Mouse (Mus musculus): ENCODE data around the gene Prr15l. TPM values are rescaled to one million over a fixed set of nuclear protein-coding genes. Genes with fewer than 3 reads are reported as not detected.

Gene Prr15l
- polyA plus RNA-seq, 1 experiment from 2014 or later, result 126 TPM

GRCm38 (mm10) chr11:96970341-96970740 is 42.4 kb downstream of the Prr15l start:
- WGBS, result 46% methylated on average over 3 of the region's 3 CpGs
- H3K27ac ChIP-seq (ENCODE audit: low read length), result peak overlapping the region; percentile 83
- H3K9me3 ChIP-seq (ENCODE audit: low read length), result no peaks in the 10 kb centered on the region
- H3K9ac ChIP-seq (replicated peaks; ENCODE audit: low read depth), result 0 out of 2 replicates have a peak overlapping the region, but pooled peaks have one; percentile 12
- no peaks in the 10 kb centered on the region for H3K36me3 ChIP-seq (ENCODE audit: insufficient read depth, low read length)
- no peak overlapping the region for H3K4me2 ChIP-seq (replicated peaks; ENCODE audit: low read depth, low read length)
- no peaks in the 10 kb centered on the region for H3K27me3 ChIP-seq (replicated peaks; ENCODE audit: insufficient read depth, low read length)
- no peak for DNase-seq (ENCODE audit: low spot score)
- no peak overlapping the region for H3K4me3 ChIP-seq (ENCODE audit: low read depth, low read length)
- H3K4me1 ChIP-seq (ENCODE audit: insufficient read depth, low read depth, low read length), result peaks cover 56% of the 10 kb centered on the region
- TF ChIP-seq EP300 (IDR thresholded peaks at IDR 0.05) (no peak), CTCF (IDR thresholded peaks at IDR 0.05) (no peak)
- ATAC-seq, result no peak

- no peak overlapping the region for H3K9ac ChIP-seq (replicated peaks; ENCODE audit: low read depth)
- TF ChIP-seq CTCF (IDR thresholded peaks at IDR 0.05), result no peak
- TF ChIP-seq EP300 (IDR thresholded peaks at IDR 0.05), result no peak
- H3K4me3 ChIP-seq (ENCODE audit: low read depth, low read length), result no peak overlapping the region
- no peaks in the 10 kb centered on the region for H3K36me3 ChIP-seq (ENCODE audit: insufficient read depth, low read length)
- no peak overlapping the region for H3K4me2 ChIP-seq (replicated peaks; ENCODE audit: low read depth, low read length)
- H3K27ac ChIP-seq (ENCODE audit: low read length), result no peak overlapping the region
- WGBS, result 71% methylated on average over 5 of the region's 5 CpGs
- H3K27me3 ChIP-seq (replicated peaks; ENCODE audit: insufficient read depth, low read length), result no peaks in the 10 kb centered on the region
- H3K9me3 ChIP-seq (ENCODE audit: low read length), result no peaks in the 10 kb centered on the region
- ATAC-seq, result no peak
- H3K4me1 ChIP-seq (ENCODE audit: insufficient read depth, low read depth, low read length), result peaks cover 56% of the 10 kb centered on the region
- DNase-seq (ENCODE audit: low spot score), result peak; percentile 47
Observed at GRCm38 (mm10) chr11:96972906-96973305, 45.0 kb downstream of the Prr15l start.

GRCm38 (mm10) chr11:96973426-96973964 is 45.6 kb downstream of the Prr15l start:
- TF ChIP-seq CTCF (IDR thresholded peaks at IDR 0.05) (no peak), EP300 (IDR thresholded peaks at IDR 0.05) (no peak)
- Histone ChIP-seq H3K4me1 (ENCODE audit: insufficient read depth, low read depth, low read length) (peaks cover 53% of the 10 kb centered on the region), H3K4me3 (ENCODE audit: low read depth, low read length) (no peak overlapping the region), H3K36me3 (ENCODE audit: insufficient read depth, low read length) (no peaks in the 10 kb centered on the region), H3K27ac (ENCODE audit: low read length) (peak overlapping the region; percentile 68; the same call in 1 of the 2 replicates), H3K9ac (replicated peaks; ENCODE audit: low read depth) (no peak overlapping the region), H3K9me3 (ENCODE audit: low read length) (no peaks in the 10 kb centered on the region), H3K4me2 (replicated peaks; ENCODE audit: low read depth, low read length) (no peak overlapping the region), H3K27me3 (replicated peaks; ENCODE audit: insufficient read depth, low read length) (no peaks in the 10 kb centered on the region)
- WGBS, result 81% methylated on average over 5 of the region's 5 CpGs
- ATAC-seq (no peak), DNase-seq (ENCODE audit: low spot score) (no peak)

- 34% methylated on average over 5 of the region's 5 CpGs for WGBS
- Histone ChIP-seq H3K4me1 (ENCODE audit: insufficient read depth, low read depth, low read length) (peaks cover 40% of the 10 kb centered on the region), H3K4me2 (replicated peaks; ENCODE audit: low read depth, low read length) (no peak overlapping the region), H3K9me3 (ENCODE audit: low read length) (no peaks in the 10 kb centered on the region), H3K27me3 (replicated peaks; ENCODE audit: insufficient read depth, low read length) (no peaks in the 10 kb centered on the region), H3K9ac (replicated peaks; ENCODE audit: low read depth) (no peak overlapping the region), H3K27ac (ENCODE audit: low read length) (peak overlapping the region; percentile 68; the same call in 1 of the 2 replicates), H3K36me3 (ENCODE audit: insufficient read depth, low read length) (no peaks in the 10 kb centered on the region), H3K4me3 (ENCODE audit: low read depth, low read length) (no peak overlapping the region)
- DNase-seq (ENCODE audit: low spot score), result peak; percentile 92
- TF ChIP-seq EP300 (IDR thresholded peaks at IDR 0.05) (no peak), CTCF (IDR thresholded peaks at IDR 0.05) (no peak)
- ATAC-seq, result no peak
Observed at GRCm38 (mm10) chr11:96974813-96975212, 46.9 kb downstream of the Prr15l start.

- Histone ChIP-seq H3K4me2 (replicated peaks; ENCODE audit: low read depth, low read length) (peak overlapping the region; percentile 67), H3K4me1 (ENCODE audit: insufficient read depth, low read depth, low read length) (peaks cover 31% of the 10 kb centered on the region), H3K4me3 (ENCODE audit: low read depth, low read length) (no peak overlapping the region), H3K9me3 (ENCODE audit: low read length) (no peaks in the 10 kb centered on the region), H3K27me3 (replicated peaks; ENCODE audit: insufficient read depth, low read length) (no peaks in the 10 kb centered on the region), H3K9ac (replicated peaks; ENCODE audit: low read depth) (no peak overlapping the region), H3K27ac (ENCODE audit: low read length) (peak overlapping the region; percentile 96), H3K36me3 (ENCODE audit: insufficient read depth, low read length) (no peaks in the 10 kb centered on the region)
- no peak for DNase-seq (ENCODE audit: low spot score)
- no peak for ATAC-seq
- TF ChIP-seq CTCF (IDR thresholded peaks at IDR 0.05), result no peak
- no peak for TF ChIP-seq EP300 (IDR thresholded peaks at IDR 0.05)
- WGBS, result 74% methylated on average over 10 of the region's 10 CpGs
Observed at GRCm38 (mm10) chr11:96975511-96976378, 47.8 kb downstream of the Prr15l start.

- H3K9me3 ChIP-seq (ENCODE audit: low read length), result no peaks in the 10 kb centered on the region
Observed at GRCm38 (mm10) chr11:96976379-96976687, 48.4 kb downstream of the Prr15l start.

More at GRCm38 (mm10) chr11:96976379-96976687, 48.4 kb downstream of the Prr15l start:
- Histone ChIP-seq H3K4me3 (ENCODE audit: low read depth, low read length) (peak overlapping the region; percentile 72), H3K27ac (ENCODE audit: low read length) (peak overlapping the region; percentile 96), H3K4me1 (ENCODE audit: insufficient read depth, low read depth, low read length) (peaks cover 30% of the 10 kb centered on the region), H3K36me3 (ENCODE audit: insufficient read depth, low read length) (no peaks in the 10 kb centered on the region), H3K9ac (replicated peaks; ENCODE audit: low read depth) (no peak overlapping the region), H3K4me2 (replicated peaks; ENCODE audit: low read depth, low read length) (peak overlapping the region; percentile 67), H3K27me3 (replicated peaks; ENCODE audit: insufficient read depth, low read length) (no peaks in the 10 kb centered on the region)
- WGBS, result 18% methylated on average over 3 of the region's 3 CpGs
- ATAC-seq (no peak), DNase-seq (ENCODE audit: low spot score) (peak; percentile 24)
- TF ChIP-seq EP300 (IDR thresholded peaks at IDR 0.05) (no peak), CTCF (IDR thresholded peaks at IDR 0.05) (no peak)
